Mouse (Mus musculus) small intestine, adult 2 months (tissue): ENCODE results near the gene Sigirr. TPM values are rescaled to one million over a fixed set of nuclear protein-coding genes. Genes with fewer than 3 reads are reported as not detected.

ENCODE experiments used
- H3K27ac ChIP-seq: fragments of 200-500 bp; 2 replicates; pipeline ENCODE4 v1.5.1; 2012; ENCODE audit warnings: low read depth, low read length, control low read depth, inconsistent platforms; ENCODE audit not compliant: insufficient read depth
- H3K27me3 ChIP-seq: fragments of 200-500 bp; 2 replicates; pipeline ENCODE4 v1.6.1; 2012; ENCODE audit warnings: mild to moderate bottlenecking, moderate library complexity, low read length, inconsistent platforms; ENCODE audit not compliant: control insufficient read depth, insufficient read depth
- H3K36me3 ChIP-seq: fragments of 200-500 bp; 2 replicates; pipeline ENCODE4 v1.6.1; 2012; ENCODE audit warnings: mild to moderate bottlenecking, low read length, control low read depth, inconsistent platforms; ENCODE audit not compliant: control insufficient read depth, insufficient read depth
- H3K4me1 ChIP-seq: fragments of 200-500 bp; 2 replicates; pipeline ENCODE4 v1.6.1; 2012; ENCODE audit warnings: low read length, inconsistent platforms, mixed read lengths; ENCODE audit not compliant: control insufficient read depth, insufficient read depth, insufficient read length
- H3K4me3 ChIP-seq: fragments of 200-500 bp; 2 replicates; pipeline ENCODE4 v1.5.1; 2012; ENCODE audit warnings: low read depth, mild to moderate bottlenecking, control low read depth, inconsistent platforms, low read length, moderate library complexity
- CTCF ChIP-seq: fragments of 200-500 bp; IDR thresholded peaks from 2 replicates; pipeline ENCODE4 v1.5.1; 2012; ENCODE audit warnings: low read depth, mild to moderate bottlenecking, control low read depth, inconsistent platforms, low read length, moderate library complexity, mixed read lengths; ENCODE audit not compliant: insufficient replicate concordance, insufficient read length; ENCODE audit errors: extremely low read depth
- POLR2A ChIP-seq: fragments of 200-500 bp; IDR thresholded peaks from 2 replicates; pipeline ENCODE4 v1.6.1; 2012; ENCODE audit warnings: low read depth, mild to moderate bottlenecking, control low read depth, inconsistent platforms, low read length, moderate library complexity
- WGBS: fragments of 180-500 bp; shearing (Covaris S2); methylation state at CpG from one replicate; pipeline ENCODE4 v1.1.7; 2018; 5-methylcytosine and 5-hydroxymethylcytosine counted together
- polyA plus RNA-seq: library from polyadenylated mRNA; depleted of rRNA; stranded (reverse); fragments of >200 nt; gene quantifications from 2 replicates; pipeline ENCODE4 v1.2.3, GENCODE M21; 2012

Sigirr gene
- polyA plus RNA-seq, 1 experiment = 38.3 TPM

- TF ChIP-seq POLR2A = no peak
- TF ChIP-seq CTCF = no peak
- Histone ChIP-seq H3K4me1 (peaks cover 15% of the 10 kb centered on the region), H3K27ac (no peak overlapping the region), H3K4me3 (peak overlapping the region; percentile 54), H3K27me3 (no peaks in the 10 kb centered on the region), H3K36me3 (peaks cover 43% of the 10 kb centered on the region)
- 60% methylated on average over 18 of the region's 18 CpGs for WGBS
These were observed 11.9 kb downstream of the Sigirr start for GRCm38 (mm10) chr7:141088473-141088872.

- peak overlapping the region; percentile 54 for H3K4me3 ChIP-seq
- peaks cover 15% of the 10 kb centered on the region for H3K4me1 ChIP-seq
- TF ChIP-seq POLR2A = no peak
- no peak for TF ChIP-seq CTCF
- peaks cover 48% of the 10 kb centered on the region for H3K36me3 ChIP-seq
- 47% methylated on average over 8 of the region's 8 CpGs for WGBS
- no peaks in the 10 kb centered on the region for H3K27me3 ChIP-seq
- no peak overlapping the region for H3K27ac ChIP-seq
These were observed 12.5 kb downstream of the Sigirr start for GRCm38 (mm10) chr7:141087894-141088293.

- peak; percentile 55; the same call in 1 of the 2 replicates for TF ChIP-seq POLR2A
- no peak for TF ChIP-seq CTCF
- Histone ChIP-seq H3K4me1 (peaks cover 9% of the 10 kb centered on the region; the same call in 1 of the 2 replicates), H3K4me3 (peak overlapping the region; percentile 79), H3K27me3 (no peaks in the 10 kb centered on the region), H3K36me3 (peaks cover 30% of the 10 kb centered on the region), H3K27ac (peak overlapping the region; percentile 90)
- 18% methylated on average over 34 of the region's 34 CpGs for WGBS
These were observed 20.6 kb downstream of the Sigirr start for GRCm38 (mm10) chr7:141079481-141080449.

GRCm38 (mm10) chr7:141078876-141079275, 21.5 kb downstream of the Sigirr start:
- no peak overlapping the region for H3K27ac ChIP-seq
- no peak for TF ChIP-seq CTCF
- no peak for TF ChIP-seq POLR2A

GRCm38 (mm10) chr7:141077841-141078240, 22.5 kb downstream of the Sigirr start, which contains the start of gene Pkp3:
Gene Pkp3 (plus strand): TSS chr7:141078218.
- Histone ChIP-seq H3K4me1 (peaks cover 9% of the 10 kb centered on the region; the same call in 1 of the 2 replicates), H3K36me3 (peaks cover 18% of the 10 kb centered on the region), H3K27me3 (no peaks in the 10 kb centered on the region), H3K4me3 (no peak within 1 kb of the TSS), H3K27ac (no peak within 1 kb of the TSS)
- no peak for TF ChIP-seq POLR2A
- TF ChIP-seq CTCF = no peak
- WGBS = 93% methylated on average over 15 of the region's 15 CpGs

More at GRCm38 (mm10) chr7:141078876-141079275, 21.5 kb downstream of the Sigirr start:
- WGBS = 79% methylated on average over 4 of the region's 4 CpGs
- Histone ChIP-seq H3K36me3 (peaks cover 24% of the 10 kb centered on the region), H3K4me1 (peaks cover 9% of the 10 kb centered on the region; the same call in 1 of the 2 replicates), H3K4me3 (no peak overlapping the region), H3K27me3 (no peaks in the 10 kb centered on the region)

DNA sequence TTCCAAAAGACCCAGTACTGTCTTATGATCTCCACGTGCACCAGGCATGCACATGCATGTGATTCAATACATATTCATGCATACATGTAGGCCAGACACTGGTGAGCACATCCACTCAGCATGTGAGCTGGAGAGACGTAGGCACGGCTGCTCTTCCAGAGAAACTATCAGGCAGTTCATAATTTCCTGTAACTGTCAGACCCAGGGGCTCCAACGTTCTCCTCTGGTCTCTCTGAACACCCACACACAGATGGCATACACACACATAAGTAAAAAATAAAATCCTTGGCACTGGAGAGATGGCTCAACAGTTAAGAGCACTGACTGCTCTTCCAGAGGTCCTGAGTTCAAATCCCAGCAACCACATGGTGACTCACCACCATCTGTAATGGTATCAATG, 26.6 kb downstream of the Sigirr start:
- H3K4me3 ChIP-seq = no peak overlapping the region
- no peaks in the 10 kb centered on the region for H3K36me3 ChIP-seq
- TF ChIP-seq POLR2A = no peak
- no peak for TF ChIP-seq CTCF
- peaks cover 5% of the 10 kb centered on the region; the same call in 1 of the 2 replicates for H3K4me1 ChIP-seq
- no peak overlapping the region for H3K27ac ChIP-seq
- 0 out of 2 replicates have a peak, but pooled peaks cover 2% of the 10 kb centered on the region for H3K27me3 ChIP-seq
- WGBS = 79% methylated on average over 4 of the region's 4 CpGs
